Mouse (Mus musculus): ENCODE data around the gene Olfr1016. TPM values are rescaled to one million over a fixed set of nuclear protein-coding genes. Genes with fewer than 3 reads are reported as not detected.

Olfr1016 gene
- polyA plus RNA-seq (2012; rRNA removed), result not detected in 2 replicates

GRCm38 (mm10) chr2:85802444-85802843, at the start of gene Olfr1016:
Olfr1016 (minus strand) TSS chr2:85802544.

GRCm38 (mm10) chr2:85846730-85847129, 44.4 kb upstream of the Olfr1016 start, which contains the start of gene Olfr1020:
Olfr1020 (plus strand) TSS chr2:85847030.

GRCm38 (mm10) chr2:85845383-85845782, 43.0 kb upstream of the Olfr1016 start, which contains the start of gene Olfr1019:
Olfr1019 (minus strand) TSS chr2:85845483.

GRCm38 (mm10) chr2:85818179-85818578, 15.8 kb upstream of the Olfr1016 start, which contains the start of gene Olfr1018:
Olfr1018 (plus strand) TSS chr2:85818479.

GRCm38 (mm10) chr2:85781717-85782116, 20.6 kb downstream of the Olfr1016 start, which contains the start of gene Olfr1015:
Olfr1015 (plus strand) TSS chr2:85782017.

GRCm38 (mm10) chr2:85772413-85772812, 29.9 kb downstream of the Olfr1016 start, which contains the start of gene Olfr1014:
Olfr1014 (plus strand) TSS chr2:85772713.

GRCm38 (mm10) chr2:85766798-85767197, 35.5 kb downstream of the Olfr1016 start, which contains the start of gene Olfr1013:
Olfr1013 (plus strand) TSS chr2:85767098.

GRCm38 (mm10) chr2:85762666-85763065, 39.7 kb downstream of the Olfr1016 start, which contains the start of gene Olfr1012:
Olfr1012 (minus strand) TSS chr2:85762766.

Other genes starting within 250 kb of the Olfr1016 start
- not detected in 2 replicates for gene Olfr996, start 223.3 kb downstream of the Olfr1016 start, polyA plus RNA-seq (2012; rRNA removed)
- not detected in 2 replicates for gene Olfr998, start 213.6 kb downstream of the Olfr1016 start, polyA plus RNA-seq (2012; rRNA removed)
- not detected in 2 replicates for gene Olfr1000, start 190.6 kb downstream of the Olfr1016 start, polyA plus RNA-seq (2012; rRNA removed)
- not detected in 2 replicates for gene Olfr1002, start 151.8 kb downstream of the Olfr1016 start, polyA plus RNA-seq (2012; rRNA removed)
- not detected in 2 replicates for gene Olfr154, start 138.1 kb downstream of the Olfr1016 start, polyA plus RNA-seq (2012; rRNA removed)
- gene Olfr1006, start 123.8 kb downstream of the Olfr1016 start, polyA plus RNA-seq (2012; rRNA removed), result not detected in 2 replicates
- gene Olfr1008, start 113.1 kb downstream of the Olfr1016 start, polyA plus RNA-seq (2012; rRNA removed), result not detected in 2 replicates
- not detected in 2 replicates for gene Olfr1009, start 87.1 kb downstream of the Olfr1016 start, polyA plus RNA-seq (2012; rRNA removed)
- not detected in 2 replicates for gene Olfr1012, start 39.8 kb downstream of the Olfr1016 start, polyA plus RNA-seq (2012; rRNA removed)
- gene Olfr1013, start 35.4 kb downstream of the Olfr1016 start, polyA plus RNA-seq (2012; rRNA removed), result not detected in 2 replicates
- not detected in 2 replicates for gene Olfr1014, start 29.8 kb downstream of the Olfr1016 start, polyA plus RNA-seq (2012; rRNA removed)
- gene Olfr1015, start 20.5 kb downstream of the Olfr1016 start, polyA plus RNA-seq (2012; rRNA removed), result not detected in 2 replicates
- not detected in 2 replicates for gene Olfr1018, start 15.9 kb upstream of the Olfr1016 start, polyA plus RNA-seq (2012; rRNA removed)
- gene Olfr1019, start 42.9 kb upstream of the Olfr1016 start, polyA plus RNA-seq (2012; rRNA removed), result not detected in 2 replicates
- gene Olfr1020, start 44.5 kb upstream of the Olfr1016 start, polyA plus RNA-seq (2012; rRNA removed), result not detected in 2 replicates
- gene Olfr1022, start 66.0 kb upstream of the Olfr1016 start, polyA plus RNA-seq (2012; rRNA removed), result not detected in 2 replicates
- gene Olfr1023, start 83.1 kb upstream of the Olfr1016 start, polyA plus RNA-seq (2012; rRNA removed), result not detected in 2 replicates
- not detected in 2 replicates for gene Olfr1024, start 102.5 kb upstream of the Olfr1016 start, polyA plus RNA-seq (2012; rRNA removed)
- gene Olfr1025-ps1, start 112.6 kb upstream of the Olfr1016 start, polyA plus RNA-seq (2012; rRNA removed), result not detected in 2 replicates
- not detected in 2 replicates for gene Olfr1026, start 119.0 kb upstream of the Olfr1016 start, polyA plus RNA-seq (2012; rRNA removed)
- not detected in 2 replicates for gene Olfr1028, start 147.9 kb upstream of the Olfr1016 start, polyA plus RNA-seq (2012; rRNA removed)
- not detected in 2 replicates for gene Olfr1029, start 171.4 kb upstream of the Olfr1016 start, polyA plus RNA-seq (2012; rRNA removed)
- not detected in 2 replicates for gene Olfr1030, start 176.7 kb upstream of the Olfr1016 start, polyA plus RNA-seq (2012; rRNA removed)
- not detected in 2 replicates for gene Olfr1031, start 187.8 kb upstream of the Olfr1016 start, polyA plus RNA-seq (2012; rRNA removed)
- gene Olfr1032, start 203.0 kb upstream of the Olfr1016 start, polyA plus RNA-seq (2012; rRNA removed), result not detected in 2 replicates
- 0.02 and 0.25 TPM in 2 replicates for gene Olfr1033, start 218.1 kb upstream of the Olfr1016 start, polyA plus RNA-seq (2012; rRNA removed)
- gene Olfr1034, start 243.3 kb upstream of the Olfr1016 start, polyA plus RNA-seq (2012; rRNA removed), result 0.04 TPM in 1 of 2 replicates, not detected in the other

Data from central nervous system, embryonic 14 days (tissue).